Mouse (Mus musculus): ENCODE measurements around the gene Bmpr2. TPM values are rescaled to one million over a fixed set of nuclear protein-coding genes. Genes with fewer than 3 reads are reported as not detected.
"Not testable (repeated sequence)": the region's sequence is repeated elsewhere in the genome, so short reads cannot be mapped to it uniquely, and the experiment has no call there.

Gene Bmpr2
- polyA plus RNA-seq (2017; shearing (Covaris generic)): 1 to 10 TPM; 2.3 to 2.4 TPM

GRCm38 (mm10) chr1:59763164-59763768 lies at the start of gene Bmpr2:
Gene Bmpr2 (plus strand): TSS chr1:59763400.
- peak; percentile 47 for ATAC-seq

- no peak for ATAC-seq
These were observed 43.3 kb upstream of the Bmpr2 start for GRCm38 (mm10) chr1:59719900-59720299.

- no peak for ATAC-seq
These were observed 37.5 kb upstream of the Bmpr2 start for GRCm38 (mm10) chr1:59725661-59726060.

- no peak for ATAC-seq
These were observed 33.1 kb upstream of the Bmpr2 start for GRCm38 (mm10) chr1:59730106-59730505.

GRCm38 (mm10) chr1:59730737-59731136 lies 32.5 kb upstream of the Bmpr2 start:
- ATAC-seq: no peak

- ATAC-seq: no peak
These were observed 29.1 kb upstream of the Bmpr2 start for GRCm38 (mm10) chr1:59734076-59734475.

- no peak for ATAC-seq
These were observed 24.3 kb upstream of the Bmpr2 start for GRCm38 (mm10) chr1:59738768-59739414.

GRCm38 (mm10) chr1:59739577-59740354 lies 23.4 kb upstream of the Bmpr2 start:
- ATAC-seq: no peak

GRCm38 (mm10) chr1:59749047-59749446 lies 14.2 kb upstream of the Bmpr2 start:
- no peak for ATAC-seq

- ATAC-seq: not testable (repeated sequence)
These were observed 13.5 kb upstream of the Bmpr2 start for GRCm38 (mm10) chr1:59749724-59750123.

- no peak for ATAC-seq
These were observed 7.9 kb upstream of the Bmpr2 start for GRCm38 (mm10) chr1:59755298-59755697.

GRCm38 (mm10) chr1:59758325-59758724 lies 4.9 kb upstream of the Bmpr2 start:
- no peak for ATAC-seq

- peak; percentile 38 for ATAC-seq
These were observed 992 bp upstream of the Bmpr2 start for GRCm38 (mm10) chr1:59762208-59762607.

GRCm38 (mm10) chr1:59762651-59763163 lies 493 bp upstream of the Bmpr2 start:
- peak; percentile 58 for ATAC-seq

GRCm38 (mm10) chr1:59763781-59764251 lies 616 bp downstream of the Bmpr2 start:
- no peak for ATAC-seq

GRCm38 (mm10) chr1:59764407-59764971 lies 1.3 kb downstream of the Bmpr2 start:
- no peak for ATAC-seq

- ATAC-seq: no peak
These were observed 2.1 kb downstream of the Bmpr2 start for GRCm38 (mm10) chr1:59765279-59765678.

- no peak for ATAC-seq
These were observed 3.4 kb downstream of the Bmpr2 start for GRCm38 (mm10) chr1:59766626-59767025.

- ATAC-seq: no peak
These were observed 8.7 kb downstream of the Bmpr2 start for GRCm38 (mm10) chr1:59771871-59772270.

GRCm38 (mm10) chr1:59781080-59781479 lies 17.9 kb downstream of the Bmpr2 start:
- no peak for ATAC-seq

GRCm38 (mm10) chr1:59788975-59789374 lies 25.8 kb downstream of the Bmpr2 start:
- no peak for ATAC-seq

- ATAC-seq: no peak
These were observed 26.5 kb downstream of the Bmpr2 start for GRCm38 (mm10) chr1:59789741-59790140.

GRCm38 (mm10) chr1:59795336-59795735 lies 32.1 kb downstream of the Bmpr2 start:
- ATAC-seq: no peak
